Mouse (Mus musculus): ENCODE measurements around the gene Rpl21.

GRCm38 (mm10) chr5:146841301-146841700 lies 8.6 kb downstream of the Rpl21 start:
- TF ChIP-seq CTCF (IDR thresholded peaks at IDR 0.05; ENCODE audit: low read depth, low read length), result no peak
- no peak for TF ChIP-seq POLR2A (IDR thresholded peaks at IDR 0.05; ENCODE audit: borderline replicate concordance, low read depth, low read length)

Measured in bone marrow macrophage, adult 2 months (primary cell).